Mouse (Mus musculus): ENCODE data around the gene Yaf2. TPM values are rescaled to one million over a fixed set of nuclear protein-coding genes. Genes with fewer than 3 reads are reported as not detected.
"Not testable (repeated sequence)": the region's sequence is repeated elsewhere in the genome, so short reads cannot be mapped to it uniquely, and the experiment has no call there.

The Yaf2 gene
- total RNA-seq (2021), result 10 to 100 TPM; 15.3 to 20.0 TPM
- long read RNA-seq, experiment 1, transcript Yaf2-202 (5 exons, 1,870 nt), result major isoform, 28 of 55 reads
- long read RNA-seq, experiment 1, transcript Yaf2-201 (4 exons, 1,676 nt), result minor isoform, 25 of 55 reads
- long read RNA-seq, experiment 1, partial matches to known transcripts, result 1 of 55 reads
- long read RNA-seq, experiment 1, other reads (novel, unspliced or antisense), result 1 of 55 reads
- long read RNA-seq, experiment 2, transcript Yaf2-201 (4 exons, 1,676 nt), result minor isoform, 26 of 58 reads
- long read RNA-seq, experiment 2, transcript Yaf2-202 (5 exons, 1,870 nt), result major isoform, 27 of 58 reads
- long read RNA-seq, experiment 2, partial matches to known transcripts, result 4 of 58 reads
- long read RNA-seq, experiment 2, other reads (novel, unspliced or antisense), result 1 of 58 reads

DNA sequence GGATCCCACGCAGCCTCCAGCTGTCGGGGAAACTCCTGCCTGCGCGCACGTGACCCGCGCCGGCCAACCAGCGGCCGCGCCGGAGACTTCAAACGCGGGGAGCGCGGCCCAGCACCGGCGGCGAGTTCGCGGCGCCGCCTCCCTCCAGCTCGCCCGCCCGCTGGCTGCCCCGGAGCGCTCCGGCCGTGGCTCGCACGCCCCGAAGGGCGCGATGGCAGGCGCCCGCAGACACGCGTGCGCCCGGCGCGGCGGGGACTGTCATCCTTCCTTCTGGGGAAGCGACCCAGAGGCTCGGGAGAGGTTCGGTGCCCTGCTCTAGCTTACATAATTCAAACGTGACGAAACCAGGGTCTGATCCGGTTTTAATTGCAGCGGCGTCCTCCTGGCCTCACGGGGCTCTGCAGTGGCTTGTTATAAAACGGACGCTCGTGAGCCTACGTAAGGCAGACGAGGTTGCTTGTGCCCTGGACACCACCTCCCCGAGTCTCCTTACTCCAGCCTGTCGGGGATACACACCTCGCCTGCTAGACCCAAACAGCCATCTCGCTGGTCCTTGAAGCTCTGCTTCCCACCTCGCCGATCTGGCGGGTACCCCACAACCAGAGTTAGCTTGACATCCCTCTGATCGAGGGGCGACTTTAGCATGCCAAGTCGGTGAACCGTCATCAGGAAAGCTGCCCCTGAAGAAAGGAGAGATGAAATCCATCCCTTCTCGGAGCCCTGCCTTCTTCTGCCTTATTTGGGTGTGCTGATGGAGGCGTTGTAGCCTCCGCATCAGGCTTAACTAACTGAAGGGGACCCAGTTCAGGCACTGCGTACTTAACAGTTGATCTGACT, at the start of gene Yaf2:
Yaf2 (minus strand) TSS at position 11 of the 837 bp plus-strand sequence.
- DNase-seq, result peak; percentile 94
- Histone ChIP-seq H3K27ac (peak within 1 kb of the TSS; percentile 86), H3K4me3 (peak within 1 kb of the TSS; percentile 86)
- TF ChIP-seq CTCF (IDR thresholded peaks at IDR 0.05), result no peak
- intact Hi-C loops (cut with DNase I), result loop anchor here (2.0 to 5.0 kb wide), 2 partner anchors 60 to 62 kb away; partner anchors contain the start of genes Gxylt1, Pphln1 and Zcrb1

GRCm38 (mm10) chr15:93381337-93381736, 44.6 kb upstream of the Yaf2 start:
- no peak overlapping the region for H3K27ac ChIP-seq
- no peak for TF ChIP-seq CTCF (IDR thresholded peaks at IDR 0.05)
- no peak overlapping the region for H3K4me3 ChIP-seq
- intact Hi-C loops (cut with DNase I), result no loop called here
- DNase-seq, result no peak

GRCm38 (mm10) chr15:93379177-93379576, 42.4 kb upstream of the Yaf2 start:
- intact Hi-C loops (cut with DNase I), result no loop called here
- H3K4me3 ChIP-seq, result no peak overlapping the region
- H3K27ac ChIP-seq, result no peak overlapping the region
- DNase-seq, result no peak
- peak; percentile 38 for TF ChIP-seq CTCF (IDR thresholded peaks at IDR 0.05)

DNA sequence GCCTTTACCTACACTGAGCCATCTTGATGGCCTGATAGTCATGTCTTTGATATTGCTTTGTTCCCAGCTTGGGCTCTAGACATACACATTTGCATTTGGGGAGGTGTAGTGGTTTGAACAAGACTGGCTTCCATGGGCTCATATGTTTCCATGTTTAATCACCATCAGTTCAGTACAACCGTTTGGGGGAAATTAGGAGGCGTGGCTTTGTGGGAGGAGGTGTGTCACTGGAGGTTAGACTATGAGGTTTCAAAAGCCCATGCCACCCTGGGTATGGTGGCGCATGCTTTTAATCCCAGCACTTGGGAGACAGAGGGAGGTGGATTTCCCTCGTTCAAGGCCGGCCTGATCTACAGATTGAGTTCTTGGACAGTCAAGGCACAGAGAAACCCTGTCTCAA, 39.0 kb upstream of the Yaf2 start:
- TF ChIP-seq CTCF (IDR thresholded peaks at IDR 0.05), result no peak
- intact Hi-C loops (cut with DNase I), result no loop called here
- Histone ChIP-seq H3K4me3 (no peak overlapping the region), H3K27ac (no peak overlapping the region)
- no peak for DNase-seq

DNA sequence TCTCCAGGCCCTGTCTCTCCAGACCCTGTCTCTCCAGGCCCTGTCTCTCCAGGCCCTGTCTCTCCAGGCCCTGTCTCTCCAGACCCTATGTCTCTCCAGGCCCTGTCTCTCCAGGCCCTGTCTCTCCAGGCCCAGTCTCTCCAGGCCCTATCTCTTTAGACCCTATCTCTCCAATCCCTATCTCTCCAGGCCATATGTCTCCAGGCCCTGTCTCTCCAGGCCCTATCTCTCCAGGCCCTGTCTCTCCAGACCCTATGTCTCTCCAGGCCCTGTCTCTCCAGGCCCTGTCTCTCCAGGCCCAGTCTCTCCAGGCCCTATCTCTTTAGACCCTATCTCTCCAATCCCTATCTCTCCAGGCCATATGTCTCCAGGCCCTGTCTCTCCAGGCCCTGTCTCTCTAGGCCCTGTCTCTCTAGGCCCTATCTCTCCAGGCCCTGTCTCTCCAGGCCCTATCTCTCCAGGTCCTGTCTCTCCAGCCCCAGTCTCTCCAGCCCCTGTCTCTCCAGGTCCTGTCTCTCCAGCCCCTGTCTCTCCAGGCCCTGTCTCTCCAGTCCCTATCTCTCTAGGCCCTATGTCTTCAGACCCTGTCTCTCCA, 35.9 kb upstream of the Yaf2 start:
- H3K4me3 ChIP-seq; intact Hi-C loops (cut with DNase I); DNase-seq; H3K27ac ChIP-seq: not testable (repeated sequence)

DNA sequence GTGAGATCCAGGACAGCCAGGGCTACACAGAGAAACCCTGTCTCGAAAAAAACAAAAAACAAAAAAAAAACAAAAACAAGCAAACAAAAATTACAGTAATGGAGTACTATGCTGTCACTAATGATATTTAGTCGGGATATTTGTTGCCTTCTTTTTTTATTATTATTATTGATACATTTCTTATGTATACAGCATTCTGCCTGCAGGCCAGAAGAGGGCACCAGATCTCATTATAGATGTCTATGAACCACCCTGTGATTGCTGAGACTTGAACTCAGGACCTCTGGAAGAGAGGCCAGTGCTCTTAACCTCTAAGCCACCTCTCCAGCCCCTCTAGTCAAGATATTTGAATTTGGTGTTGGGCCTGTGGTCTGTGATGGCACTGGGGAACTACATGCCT, 35.1 kb upstream of the Yaf2 start:
- DNase-seq, result no peak
- intact Hi-C loops (cut with DNase I), result no loop called here

GRCm38 (mm10) chr15:93368558-93368957, 31.8 kb upstream of the Yaf2 start:
- H3K4me3 ChIP-seq, result no peak overlapping the region
- TF ChIP-seq CTCF (IDR thresholded peaks at IDR 0.05), result no peak
- no peak overlapping the region for H3K27ac ChIP-seq
- intact Hi-C loops (cut with DNase I), result no loop called here
- DNase-seq, result no peak

More for the DNA sequence above, 35.1 kb upstream of the Yaf2 start:
- Histone ChIP-seq H3K27ac (no peak overlapping the region), H3K4me3 (no peak overlapping the region)
- peak; percentile 46 for TF ChIP-seq CTCF (IDR thresholded peaks at IDR 0.05)

DNA sequence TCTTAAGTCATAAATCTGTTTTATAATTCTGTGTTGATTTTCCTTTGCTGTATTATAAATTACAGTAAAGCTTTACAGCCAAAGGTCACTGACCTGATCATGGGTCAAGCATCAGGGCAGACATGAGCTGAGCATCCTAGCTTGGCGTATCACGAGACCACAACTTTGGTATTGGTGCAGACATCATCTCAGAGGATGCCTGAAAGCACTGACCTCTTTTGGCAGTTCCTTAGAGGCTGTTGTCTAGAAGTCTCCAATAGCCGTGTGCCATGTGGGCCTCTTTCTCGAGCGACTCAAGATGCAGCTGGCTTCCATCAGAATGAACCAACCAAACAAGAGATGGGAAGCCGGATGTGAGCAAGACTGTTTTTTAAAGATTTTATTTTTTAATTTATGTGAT, 28.8 kb upstream of the Yaf2 start:
- no peak overlapping the region for H3K27ac ChIP-seq
- H3K4me3 ChIP-seq, result no peak overlapping the region
- intact Hi-C loops (cut with DNase I), result no loop called here
- TF ChIP-seq CTCF (IDR thresholded peaks at IDR 0.05), result no peak
- no peak for DNase-seq

DNA sequence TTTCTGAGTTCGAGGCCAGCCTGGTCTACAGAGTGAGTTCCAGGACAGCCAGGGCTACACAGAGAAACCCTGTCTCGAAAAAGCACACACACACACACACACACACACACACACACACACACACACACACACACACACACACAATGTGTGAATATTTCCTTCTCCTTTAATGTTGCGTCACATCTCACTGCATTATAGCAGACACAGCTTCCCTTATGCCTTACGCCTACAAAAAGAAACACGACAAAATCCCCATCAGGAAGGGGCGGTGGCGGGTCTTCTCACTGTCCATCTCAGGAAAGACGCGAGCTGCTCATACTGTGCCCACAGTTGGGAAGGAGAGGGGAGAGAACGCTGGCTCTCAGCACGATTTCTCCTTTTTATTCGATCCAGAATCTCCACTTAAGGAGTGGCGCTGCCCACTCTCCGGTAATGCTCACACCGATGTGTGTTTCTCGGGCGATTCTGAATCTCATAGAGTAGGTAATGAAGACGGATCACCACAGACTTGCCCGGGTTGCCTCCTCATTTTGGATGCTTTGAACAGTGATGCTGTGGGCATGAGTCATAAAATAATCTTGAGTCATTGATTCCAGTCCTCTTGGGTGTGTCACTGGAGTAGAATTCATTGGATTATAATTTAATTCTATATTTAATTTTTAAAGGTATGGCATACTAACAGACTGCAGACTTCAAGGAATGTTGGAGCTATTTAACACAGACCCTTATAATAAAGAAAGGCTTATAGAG, 21.8 kb upstream of the Yaf2 start:
- intact Hi-C loops (cut with DNase I), result no loop called here
- Histone ChIP-seq H3K27ac (no peak overlapping the region), H3K4me3 (no peak overlapping the region)
- TF ChIP-seq CTCF (IDR thresholded peaks at IDR 0.05), result no peak
- DNase-seq, result no peak

GRCm38 (mm10) chr15:93340630-93341379, 4.1 kb upstream of the Yaf2 start:
- no peak for TF ChIP-seq CTCF (IDR thresholded peaks at IDR 0.05)
- DNase-seq, result no peak
- intact Hi-C loops (cut with DNase I), result no loop called here
- no peak overlapping the region for H3K4me3 ChIP-seq
- H3K27ac ChIP-seq, result no peak overlapping the region

- peak overlapping the region; percentile 64 for H3K27ac ChIP-seq
- no peak for DNase-seq
- no peak for TF ChIP-seq CTCF (IDR thresholded peaks at IDR 0.05)
- intact Hi-C loops (cut with DNase I), result loop anchor here (2.0 to 5.0 kb wide), 2 partner anchors 61 to 62 kb away; partner anchors contain the start of genes Gxylt1, Pphln1 and Zcrb1
- peak overlapping the region; percentile 86 for H3K4me3 ChIP-seq
Observed at GRCm38 (mm10) chr15:93336658-93336924, 144 bp downstream of the Yaf2 start.

Measured in gastrocnemius, adult 2 months (tissue).